12 mouse cellular contexts compared by ENCODE assay signal in genomic region chr2:31163361-31164118, GRCm38 (mm10). TPM values are rescaled to one million over a fixed set of nuclear protein-coding genes. Genes with fewer than 3 reads are reported as not detected.
DNase-seq lines count a peak whose midpoint lies in the region; ATAC-seq lines count a peak whose summit lies in the region.
"Had no signal": no experiment of that assay in that cellular context is flagged by ENCODE, and none has a peak within 500 bp of the region (broad histone marks: within the 10 kb centered on the region; RNA-seq: fewer than 3 reads in every experiment).

No protein-coding gene starts in this region.

- no peaks in the 10 kb centered on the region for H3K27me3 ChIP-seq in megakaryocyte, embryonic 14.5 days (replicated peaks)
- H3K27me3 ChIP-seq in stomach, embryonic 15.5 days (replicated peaks), result no peaks in the 10 kb centered on the region

- H3K4me3 ChIP-seq in megakaryocyte, embryonic 14.5 days (replicated peaks), result peak overlapping the region; percentile 83
- no peak overlapping the region for H3K4me3 ChIP-seq in stomach, embryonic 15.5 days (replicated peaks)
- H3K4me3 ChIP-seq: erythroblast, embryonic 14.5 days had no signal

- H3K9me3 ChIP-seq in megakaryocyte, embryonic 14.5 days, result no peaks in the 10 kb centered on the region
- H3K9me3 ChIP-seq in stomach, embryonic 15.5 days, result no peaks in the 10 kb centered on the region

- no peak for ATAC-seq in megakaryocyte, adult 5-6 weeks (ENCODE audit: poor library complexity, severe bottlenecking)
- ATAC-seq in stomach, embryonic 15.5 days (ENCODE audit: insufficient read depth, low FRiP score, low read depth), result no peak

- WGBS in stomach, embryonic 15.5 days, result 65% methylated on average over 11 of the region's 11 CpGs

- DNase-seq in cerebellum, postnatal 25 days, result peak; percentile 34 to 63
- DNase-seq in cerebellum, adult 11-12 months, result no peak
- DNase-seq in kidney, adult 8-10 months, result peak; percentile 33 to 39
- no peak for DNase-seq in left cerebral cortex, adult 11 months (ENCODE audit: low spot score)
- no peak for DNase-seq in right cerebral cortex, postnatal 25 days
- DNase-seq: cerebellum, adult 8-10 months; lung, postnatal 14 days; spleen, adult 18-20 months had no signal

- H3K9ac ChIP-seq in stomach, embryonic 15.5 days, result no peak overlapping the region

- H3K27ac ChIP-seq in stomach, embryonic 15.5 days, result peak overlapping the region; percentile 93

- peaks cover 58% of the 10 kb centered on the region for H3K36me3 ChIP-seq in megakaryocyte, embryonic 14.5 days (replicated peaks; ENCODE audit: low read length)
- H3K36me3 ChIP-seq in stomach, embryonic 15.5 days, result peaks cover 6% of the 10 kb centered on the region

- H3K4me2 ChIP-seq in stomach, embryonic 15.5 days, result no peak overlapping the region

- peaks cover 81% of the 10 kb centered on the region for H3K4me1 ChIP-seq in megakaryocyte, embryonic 14.5 days
- peaks cover 29% of the 10 kb centered on the region for H3K4me1 ChIP-seq in stomach, embryonic 15.5 days

RNA-seq across cellular contexts. Expression of gene Gpr107, which starts 11.4 kb away (rescaled TPM):
- polyA plus RNA-seq in megakaryocyte, embryonic 14.5 days (2012; ENCODE audit: insufficient read depth, low replicate concordance), result 5.0 and 11.9 TPM in 2 replicates
- 22.1 and 22.2 TPM in 2 replicates for total RNA-seq in megakaryocyte, adult 5-6 weeks (2015)
- 29.2 and 32.1 TPM in 2 replicates for total RNA-seq in megakaryocyte, adult 5-6 weeks (2017)
- 33.2 and 35.3 TPM in 2 replicates for polyA plus RNA-seq in stomach, embryonic 15.5 days (2015; fragmentation: Nextera tagmentation; extraction: Ambion mirVana)

RNA-seq across cellular contexts. Expression of gene Fnbp1, which starts 21.7 kb away (rescaled TPM):
- 44.7 and 52.5 TPM in 2 replicates for polyA plus RNA-seq in megakaryocyte, embryonic 14.5 days (2012; ENCODE audit: insufficient read depth, low replicate concordance)
- total RNA-seq in megakaryocyte, adult 5-6 weeks (2015), result 62.0 and 64.1 TPM in 2 replicates
- total RNA-seq in megakaryocyte, adult 5-6 weeks (2017), result 39.0 and 48.7 TPM in 2 replicates
- 27.8 and 34.0 TPM in 2 replicates for polyA plus RNA-seq in stomach, embryonic 15.5 days (2015; fragmentation: Nextera tagmentation; extraction: Ambion mirVana)

Comparison
In these comparisons a context has a peak if more than half of its experiments do, and no peak if none do; other contexts are left out.
1. DNase-seq: peak in cerebellum, postnatal 25 days (2 of 2) and kidney, adult 8-10 months (2 of 2); none in cerebellum, adult 11-12 months (single experiment), left cerebral cortex, adult 11 months (single experiment) and right cerebral cortex, postnatal 25 days (single experiment).